Mouse (Mus musculus): ENCODE measurements around the gene Ltbp1. TPM values are rescaled to one million over a fixed set of nuclear protein-coding genes. Genes with fewer than 3 reads are reported as not detected.
A peak's percentile ranks its signal among the peaks of the same experiment; 100 is the strongest.

The Ltbp1 gene
- total and polyA plus RNA-seq, 3 experiments, result 2.3 to 6.4 (median 2.5) TPM

DNA sequence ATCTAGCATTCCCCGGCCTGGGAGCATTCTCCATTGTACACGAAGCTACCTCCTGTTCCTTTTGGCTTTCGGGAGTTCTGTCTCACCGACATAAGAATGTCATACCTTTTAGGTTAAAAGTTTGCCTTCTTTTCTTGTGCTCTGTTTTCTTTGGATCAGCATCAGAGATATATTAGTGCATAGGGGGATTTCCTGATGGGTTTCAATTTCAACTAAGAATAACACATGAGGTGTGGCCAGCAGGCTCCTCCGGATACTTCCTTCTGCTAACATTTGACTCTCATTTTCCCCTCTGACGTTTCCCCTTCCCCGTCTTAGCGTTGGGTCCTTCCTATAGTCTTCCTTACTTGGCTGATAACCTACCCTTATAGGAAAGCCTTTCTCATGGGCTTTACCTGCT, 25.6 kb upstream of the Ltbp1 start:
- Histone ChIP-seq H3K4me2 (ENCODE audit: insufficient read depth, low read depth, poor library complexity, severe bottlenecking) (peak overlapping the region; percentile 26; the same call in 1 of the 2 replicates), H3K9me3 (replicated peaks; ENCODE audit: low read length) (no peaks in the 10 kb centered on the region), H3K27me3 (replicated peaks) (no peaks in the 10 kb centered on the region), H3K4me3 (replicated peaks in 1 of 3; ENCODE audit: low read depth in 2 of 3, low read length in 2 of 3, poor library complexity in 1 of 3) (peak overlapping the region in 1 of 3 experiments; percentile 43), H3K79me2 (replicated peaks; ENCODE audit: control insufficient read depth, extremely low read depth, insufficient read depth, poor library complexity, severe bottlenecking) (no peaks in the 10 kb centered on the region), H3K4me1 (ENCODE audit: control insufficient read depth in 1 of 2, insufficient read depth in 2 of 2) (peaks cover 24 to 52% of the 10 kb centered on the region in 2 experiments), H3K36me3 (replicated peaks in 1 of 2; ENCODE audit: control insufficient read depth in 1 of 2, insufficient read depth in 1 of 2, low read length in 1 of 2) (no peaks in the 10 kb centered on the region), H3K9ac (ENCODE audit: insufficient read depth, low read depth) (no peak overlapping the region), H3K27ac (ENCODE audit: insufficient read depth, low read depth) (peak overlapping the region; percentile 61; the same call in 1 of the 2 replicates)
- TF ChIP-seq MEF2A (IDR thresholded peaks at IDR 0.05; ENCODE audit: borderline replicate concordance, low read depth, low read length), result peak; percentile 90
- peak; percentile 47; the same call in 1 of the 2 replicates for TF ChIP-seq SIN3A (IDR thresholded peaks at IDR 0.05; ENCODE audit: low read length)
- TF ChIP-seq TCF12 (IDR thresholded peaks at IDR 0.05; ENCODE audit: low read depth, low read length), result 0 out of 2 replicates have a peak, but pooled peaks have one; percentile 10
- peak; percentile 40; the same call in 1 of the 2 replicates for TF ChIP-seq ELF1 (IDR thresholded peaks at IDR 0.05; ENCODE audit: low read depth, low read length)
- no peak; the same call in 1 of the 2 replicates for TF ChIP-seq MAX (IDR thresholded peaks at IDR 0.05; ENCODE audit: low read length)
- no peak for TF ChIP-seq UBTF (IDR thresholded peaks at IDR 0.05; ENCODE audit: low read depth, low read length)
- TF ChIP-seq CHD2 (IDR thresholded peaks at IDR 0.05; ENCODE audit: low read length), result 0 out of 2 replicates have a peak, but pooled peaks have one; percentile 9
- TF ChIP-seq IRF4 (IDR thresholded peaks at IDR 0.05; ENCODE audit: low read depth, low read length), result peak; percentile 61
- TF ChIP-seq BHLHE40 (IDR thresholded peaks at IDR 0.05; ENCODE audit: low read depth, low read length), result peak; percentile 48
- no peak for TF ChIP-seq ZNF384 (IDR thresholded peaks at IDR 0.05; ENCODE audit: low read depth, low read length)
- TF ChIP-seq EP300 (IDR thresholded peaks at IDR 0.05; ENCODE audit: low read length), result peak; percentile 58
- no peak for TF ChIP-seq USF2 (conservative IDR thresholded peaks at IDR 0.05; ENCODE audit: low read depth, low read length)
- TF ChIP-seq ZMIZ1 (IDR thresholded peaks at IDR 0.05; ENCODE audit: low read depth, low read length), result no peak
- TF ChIP-seq TBP (conservative IDR thresholded peaks at IDR 0.05; ENCODE audit: low read depth, low read length), result no peak
- no peak for TF ChIP-seq CHD1 (IDR thresholded peaks at IDR 0.05; ENCODE audit: low read depth, low read length)
- peak; percentile 50; the same call in 1 of the 2 replicates for TF ChIP-seq ETS1 (conservative IDR thresholded peaks at IDR 0.05; ENCODE audit: low read depth, low read length)
- in situ Hi-C loops (cut with MboI; ENCODE audit: low pct_ligation_motif_present, low pct_unique_long_range_greater_than_20kb, low sequenced_read_pairs) (no loop called here), dilution Hi-C loops (cut with MboI; ENCODE audit: extremely low pct_ligation_motif_present, extremely low pct_unique_long_range_greater_than_20kb, low sequenced_read_pairs) (no loop called here)
- DNase-seq (ENCODE audit: extremely low read depth), result peak; percentile 60

DNA sequence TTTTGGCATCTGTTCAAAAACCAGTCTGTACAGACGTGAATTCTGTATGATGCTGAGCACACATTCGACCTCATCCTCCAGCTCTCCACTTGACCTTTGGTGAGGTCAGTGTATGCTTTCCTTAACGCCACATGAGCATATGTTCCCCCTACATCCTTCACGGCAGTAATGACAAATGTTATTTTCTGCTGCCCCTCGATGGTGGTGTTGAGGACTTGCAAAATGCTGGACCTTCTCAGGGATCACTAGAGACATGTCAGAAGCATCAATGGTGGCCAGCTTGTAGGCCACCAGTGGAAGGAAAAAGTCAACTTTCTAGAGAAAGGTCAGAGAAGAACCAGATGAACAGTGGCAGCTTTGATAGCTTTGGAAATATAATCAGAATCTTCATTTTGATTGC, 23.7 kb upstream of the Ltbp1 start:
- in situ Hi-C loops (cut with MboI; ENCODE audit: low pct_ligation_motif_present, low pct_unique_long_range_greater_than_20kb, low sequenced_read_pairs) (no loop called here), dilution Hi-C loops (cut with MboI; ENCODE audit: extremely low pct_ligation_motif_present, extremely low pct_unique_long_range_greater_than_20kb, low sequenced_read_pairs) (no loop called here)
- Histone ChIP-seq H3K9me3 (replicated peaks; ENCODE audit: low read length) (peaks cover 4% of the 10 kb centered on the region), H3K36me3 (replicated peaks in 1 of 2; ENCODE audit: control insufficient read depth in 1 of 2, insufficient read depth in 1 of 2, low read length in 1 of 2) (no peaks in the 10 kb centered on the region), H3K4me3 (replicated peaks in 1 of 3; ENCODE audit: low read depth in 2 of 3, low read length in 2 of 3, poor library complexity in 1 of 3) (no peak overlapping the region), H3K4me2 (ENCODE audit: insufficient read depth, low read depth, poor library complexity, severe bottlenecking) (no peak overlapping the region), H3K4me1 (ENCODE audit: control insufficient read depth in 1 of 2, insufficient read depth in 2 of 2) (peaks cover 19 to 36% of the 10 kb centered on the region in 2 experiments), H3K79me2 (replicated peaks; ENCODE audit: control insufficient read depth, extremely low read depth, insufficient read depth, poor library complexity, severe bottlenecking) (no peaks in the 10 kb centered on the region), H3K27ac (ENCODE audit: insufficient read depth, low read depth) (no peak overlapping the region), H3K27me3 (replicated peaks) (no peaks in the 10 kb centered on the region), H3K9ac (ENCODE audit: insufficient read depth, low read depth) (no peak overlapping the region)
- no peak for DNase-seq (ENCODE audit: extremely low read depth)
- no peak for TF ChIP-seq POLR2A (IDR thresholded peaks at IDR 0.05; ENCODE audit: low read depth, low read length)
- peak; percentile 61 for TF ChIP-seq RAD21 (IDR thresholded peaks at IDR 0.05; ENCODE audit: low read depth, low read length)
- TF ChIP-seq USF1 (IDR thresholded peaks at IDR 0.05; ENCODE audit: low read depth, low read length), result no peak
- TF ChIP-seq CTCF (conservative IDR thresholded peaks at IDR 0.05 in 1 of 2, IDR thresholded peaks at IDR 0.05 in 1 of 2; ENCODE audit: low read depth in 2 of 2, low read length in 2 of 2), result peak in 1 of 2 experiments; percentile 56; a peak in 2 of 4 replicates
- no peak for TF ChIP-seq GABPA (IDR thresholded peaks at IDR 0.05; ENCODE audit: insufficient replicate concordance, low read depth, low read length)
- peak; percentile 44 for TF ChIP-seq SMC3 (IDR thresholded peaks at IDR 0.05; ENCODE audit: low read depth, low read length)

All from CH12.LX (cell line).